ENCODE assay signal across 10 mouse cellular contexts in genomic region chr2:52378848-52379261, GRCm38 (mm10). TPM values are rescaled to one million over a fixed set of nuclear protein-coding genes. Genes with fewer than 3 reads are reported as not detected.
DNase-seq lines count a peak whose midpoint lies in the region; ATAC-seq and TF ChIP-seq lines count a peak whose summit lies in the region.
"Had no signal": no experiment of that assay in that cellular context is flagged by ENCODE, and none has a peak within 500 bp of the region (broad histone marks: within the 10 kb centered on the region; RNA-seq: fewer than 3 reads in every experiment).

No protein-coding gene starts in this region.

- DNase-seq in heart, adult 11 months: peak; percentile 90
- no peak for DNase-seq in heart, postnatal 36 days
- peak; percentile 89 for DNase-seq in MEL-GATA-1-ER (ENCODE audit: extremely low read depth, low read depth)
- DNase-seq in liver, adult 2 months (ENCODE audit: extremely low read depth, low read depth, low spot score): no peak
- DNase-seq in natural killer cell, adult 2 months (ENCODE audit: low spot score in 2 of 2): peak; percentile 1 to 3
- DNase-seq in adrenal gland, postnatal 4 days (ENCODE audit: low spot score in 2 of 2): no peak
- no peak for DNase-seq in urinary bladder, postnatal 14 days (ENCODE audit: low spot score)
- DNase-seq: kidney, adult 9 months had no signal

- H3K4me1 ChIP-seq in liver, adult 2 months (ENCODE audit: control insufficient read depth, insufficient read depth, low read length): peaks cover 10% of the 10 kb centered on the region
- no peaks in the 10 kb centered on the region for H3K4me1 ChIP-seq in kidney, embryonic 14.5 days (ENCODE audit: control insufficient read depth, insufficient read depth, low read length)
- H3K4me1 ChIP-seq: midbrain, embryonic 15.5 days had no signal

- no peaks in the 10 kb centered on the region for H3K79me2 ChIP-seq in liver, adult 2 months (ENCODE audit: control insufficient read depth, insufficient read depth, low read length)

- no peak for TF ChIP-seq POLR2A in liver, adult 2 months (IDR thresholded peaks at IDR 0.05; ENCODE audit: extremely low read depth, insufficient read depth, low read length)

- ATAC-seq in kidney, embryonic 14.5 days (ENCODE audit: low FRiP score, low TSS enrichment): no peak
- ATAC-seq: midbrain, embryonic 15.5 days had no signal

- H3K9ac ChIP-seq in liver, adult 2 months (ENCODE audit: low read depth, low read length): no peak overlapping the region
- no peak overlapping the region for H3K9ac ChIP-seq in kidney, embryonic 14.5 days (ENCODE audit: low read depth, low read length)
- H3K9ac ChIP-seq: midbrain, embryonic 15.5 days had no signal

- H3K27me3 ChIP-seq in liver, adult 2 months (ENCODE audit: control insufficient read depth, insufficient read depth, low read length): no peaks in the 10 kb centered on the region
- H3K27me3 ChIP-seq in kidney, embryonic 14.5 days (ENCODE audit: control insufficient read depth, insufficient read depth, low read length): no peaks in the 10 kb centered on the region
- H3K27me3 ChIP-seq: midbrain, embryonic 15.5 days had no signal

- intact Hi-C loops in heart, postnatal 36 days (cut with DNase I): no loop called here

- H3K9me3 ChIP-seq in kidney, embryonic 14.5 days (ENCODE audit: control insufficient read depth, low read length): no peaks in the 10 kb centered on the region
- H3K9me3 ChIP-seq: midbrain, embryonic 15.5 days had no signal

- H3K36me3 ChIP-seq in liver, adult 2 months (ENCODE audit: control insufficient read depth, insufficient read depth, low read length): no peaks in the 10 kb centered on the region
- H3K36me3 ChIP-seq in kidney, embryonic 14.5 days (ENCODE audit: control insufficient read depth, insufficient read depth, low read length): no peaks in the 10 kb centered on the region
- H3K36me3 ChIP-seq: midbrain, embryonic 15.5 days had no signal

- no peak for TF ChIP-seq CTCF in liver, adult 2 months (IDR thresholded peaks at IDR 0.05; ENCODE audit: low read depth, low read length)

- WGBS in liver, adult 2 months: 65% methylated on average over 10 of the region's 10 CpGs
- WGBS in kidney, embryonic 14.5 days: 72% methylated on average over 10 of the region's 10 CpGs

- peak overlapping the region; percentile 32; the same call in 1 of the 2 replicates for H3K4me3 ChIP-seq in liver, adult 2 months (ENCODE audit: insufficient read depth, low read depth, low read length)
- no peak overlapping the region for H3K4me3 ChIP-seq in kidney, embryonic 14.5 days (ENCODE audit: low read length)
- H3K4me3 ChIP-seq: midbrain, embryonic 15.5 days had no signal

- H3K4me2 ChIP-seq in kidney, embryonic 14.5 days (replicated peaks; ENCODE audit: low read depth, low read length): no peak overlapping the region
- H3K4me2 ChIP-seq: midbrain, embryonic 15.5 days had no signal

- H3K27ac ChIP-seq in liver, adult 2 months (replicated peaks; ENCODE audit: insufficient read depth, low read depth, low read length): no peak overlapping the region
- H3K27ac ChIP-seq in kidney, embryonic 14.5 days (ENCODE audit: low read depth, low read length): no peak overlapping the region
- H3K27ac ChIP-seq: midbrain, embryonic 15.5 days had no signal

RNA-seq across cellular contexts. Expression of gene Neb, which starts 0.6 kb away (rescaled TPM):
- 1 to 10 TPM; 5.2 to 6.7 TPM for total RNA-seq in heart, postnatal 36 days (2021)
- 18.7 and 22.7 TPM in 2 replicates for total RNA-seq in liver, adult 2 months (2014; rRNA removed)
- polyA plus RNA-seq in liver, adult 2 months (2012; rRNA removed): 2.8 and 5.6 TPM in 2 replicates
- total RNA-seq in adrenal gland, postnatal 4 days (2021): 10 to 100 TPM; 23.2 to 73.6 TPM
- 0.99 and 1.2 TPM in 2 replicates for polyA plus RNA-seq in kidney, embryonic 14.5 days (2014; fragmentation: Nextera tagmentation; extraction: Ambion mirVana)

RNA-seq across cellular contexts. Expression of gene Arl5a, which starts 45.8 kb away (rescaled TPM):
- total RNA-seq in heart, postnatal 36 days (2021): 10 to 100 TPM; 33.8 to 35.0 TPM
- 76.1 and 85.9 TPM in 2 replicates for total RNA-seq in liver, adult 2 months (2014; rRNA removed)
- 18.3 and 22.3 TPM in 2 replicates for polyA plus RNA-seq in liver, adult 2 months (2012; rRNA removed)
- total RNA-seq in adrenal gland, postnatal 4 days (2021): 10 to 100 TPM; 46.1 to 50.9 TPM
- 30.8 and 70.1 TPM in 2 replicates for polyA plus RNA-seq in kidney, embryonic 14.5 days (2014; fragmentation: Nextera tagmentation; extraction: Ambion mirVana)

Comparison
In these comparisons a context has a peak if more than half of its experiments do, and no peak if none do; other contexts are left out.
1. DNase-seq: peak in heart, adult 11 months (single experiment), MEL-GATA-1-ER (single experiment) and natural killer cell, adult 2 months (2 of 2); none in heart, postnatal 36 days (0 of 2), liver, adult 2 months (single experiment), adrenal gland, postnatal 4 days (0 of 2) and urinary bladder, postnatal 14 days (single experiment).